Mouse (Mus musculus): ENCODE measurements around the gene Fibin.

DNA sequence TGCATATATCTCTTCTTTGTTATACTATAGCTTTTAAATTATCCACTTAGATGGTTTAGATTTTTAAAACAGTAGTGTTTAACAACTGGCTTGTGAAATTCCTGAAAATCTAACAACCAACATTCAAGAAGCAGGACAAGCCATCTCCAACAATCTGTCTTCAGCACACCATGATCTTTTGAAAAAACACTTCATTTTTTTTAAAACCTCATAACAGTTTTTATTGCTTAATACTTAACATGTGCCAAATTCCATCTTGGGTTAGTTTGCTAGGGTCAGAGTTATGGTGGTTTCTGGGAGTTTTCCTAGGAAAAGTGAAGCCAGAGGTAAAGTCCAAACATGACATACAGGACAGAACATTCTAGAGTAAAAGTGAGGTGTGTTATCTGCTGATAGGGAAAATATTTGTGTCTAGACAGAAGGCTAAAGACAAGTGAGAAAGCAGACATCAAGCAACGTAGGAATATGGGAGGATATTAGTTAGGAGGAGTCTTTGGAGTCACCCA lies 4.5 kb upstream of the Fibin start:
- TF ChIP-seq CTCF (IDR thresholded peaks at IDR 0.05; ENCODE audit: low read depth, low read length): no peak
- no peak for TF ChIP-seq GATA2 (IDR thresholded peaks at IDR 0.05; ENCODE audit: borderline replicate concordance, low read depth, low read length)
- TF ChIP-seq GATA1 (IDR thresholded peaks at IDR 0.05; ENCODE audit: borderline replicate concordance, low read length): no peak

Measured in G1E (cell line).